Mouse (Mus musculus): ENCODE data around the gene Ccl5. TPM values are rescaled to one million over a fixed set of nuclear protein-coding genes. Genes with fewer than 3 reads are reported as not detected.

Ccl5 gene
- polyA plus RNA-seq, 1 experiment = 4.0 TPM

DNA sequence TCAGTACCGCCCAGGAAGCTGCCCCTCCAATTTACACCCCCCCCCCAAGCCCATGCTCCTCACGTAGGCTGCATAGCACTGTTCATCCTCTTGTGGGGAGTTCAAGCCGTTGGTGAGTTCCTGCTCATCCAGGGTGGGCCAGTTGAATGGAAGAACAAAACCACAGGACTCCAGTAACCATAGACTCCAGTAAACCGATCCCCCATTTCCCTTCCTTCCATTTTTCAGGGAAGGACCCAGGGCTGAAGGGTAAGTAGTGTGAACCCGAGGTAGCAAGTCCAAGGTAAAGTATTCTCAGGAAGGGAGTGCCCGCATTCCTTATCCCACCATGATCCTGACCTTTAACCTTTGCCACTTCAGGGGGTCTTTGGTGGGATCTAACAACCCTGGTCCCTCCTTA, 11.9 kb downstream of the Ccl5 start:
- H3K27ac ChIP-seq (replicated peaks; ENCODE audit: low read depth, low read length) = no peak overlapping the region
- H3K4me3 ChIP-seq (ENCODE audit: insufficient read depth, low read depth, low read length) = no peak overlapping the region
- no peaks in the 10 kb centered on the region for H3K4me1 ChIP-seq (ENCODE audit: control insufficient read depth, insufficient read depth, insufficient read length, low read length)

DNA sequence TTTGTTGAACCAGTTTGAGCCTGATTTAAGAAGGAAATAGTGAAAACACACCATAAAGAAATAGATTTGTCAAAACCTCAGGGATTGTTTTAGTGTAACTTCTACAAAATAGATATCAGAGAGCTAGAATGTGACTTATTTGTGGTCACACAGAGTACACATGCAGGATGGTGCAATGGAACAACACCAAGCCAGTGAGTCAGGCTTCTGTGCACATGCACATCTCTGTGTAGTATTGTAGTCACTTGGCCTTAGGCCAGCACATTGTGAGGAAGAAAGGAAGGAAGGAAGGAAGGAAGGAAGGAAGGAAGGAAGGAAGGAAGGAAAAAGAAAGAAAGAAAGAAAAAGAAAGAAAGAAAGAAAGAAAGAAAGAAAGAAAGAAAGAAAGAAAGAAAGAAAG, 13.2 kb downstream of the Ccl5 start:
- H3K27ac ChIP-seq (replicated peaks; ENCODE audit: low read depth, low read length) = no peak overlapping the region
- H3K4me1 ChIP-seq (ENCODE audit: control insufficient read depth, insufficient read depth, insufficient read length, low read length) = no peaks in the 10 kb centered on the region
- H3K4me3 ChIP-seq (ENCODE audit: insufficient read depth, low read depth, low read length) = no peak overlapping the region

DNA sequence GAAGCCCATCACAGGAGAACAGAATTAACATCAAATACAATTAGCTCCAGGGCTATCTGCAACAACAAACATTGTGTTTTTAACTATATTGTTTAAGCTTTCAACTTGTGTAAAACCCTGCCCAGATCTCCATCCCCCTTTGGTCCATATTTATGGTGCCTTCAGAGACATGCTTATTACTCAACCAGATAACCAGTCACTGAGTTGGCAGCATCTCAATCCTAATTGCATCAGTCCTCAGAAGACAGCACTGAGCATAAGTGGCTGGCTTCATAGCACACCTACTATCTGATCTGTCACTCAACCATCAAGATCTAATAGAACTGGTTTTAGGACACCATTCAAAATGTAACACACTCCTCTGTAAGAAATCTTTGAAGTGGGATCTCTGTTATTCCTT, 20.8 kb downstream of the Ccl5 start:
- H3K27ac ChIP-seq (replicated peaks; ENCODE audit: low read depth, low read length) = no peak overlapping the region
- H3K4me3 ChIP-seq (ENCODE audit: insufficient read depth, low read depth, low read length) = no peak overlapping the region
- H3K4me1 ChIP-seq (ENCODE audit: control insufficient read depth, insufficient read depth, insufficient read length, low read length) = no peaks in the 10 kb centered on the region

DNA sequence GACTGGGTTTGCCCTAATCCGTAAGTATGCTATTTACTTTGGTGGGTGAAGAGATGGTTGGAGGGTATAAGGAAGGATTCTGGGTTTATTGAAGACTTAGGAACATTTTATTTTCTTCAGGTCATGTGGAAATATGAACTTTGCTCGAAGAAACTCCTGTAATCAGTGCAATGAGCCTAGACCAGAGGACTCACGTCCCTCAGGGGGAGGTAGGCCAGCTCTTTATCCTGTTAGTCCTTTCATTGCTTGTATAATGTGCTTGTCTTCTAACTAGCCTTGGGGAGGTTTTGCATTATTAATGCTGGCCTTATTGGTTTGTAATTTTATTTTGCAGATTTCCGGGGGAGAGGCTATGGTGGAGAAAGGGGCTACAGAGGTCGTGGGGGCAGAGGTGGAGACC, 26.0 kb downstream of the Ccl5 start:
- Histone ChIP-seq H3K4me1 (ENCODE audit: control insufficient read depth, insufficient read depth, insufficient read length, low read length) (no peaks in the 10 kb centered on the region), H3K27ac (replicated peaks; ENCODE audit: low read depth, low read length) (no peak overlapping the region), H3K4me3 (ENCODE audit: insufficient read depth, low read depth, low read length) (no peak overlapping the region)

DNA sequence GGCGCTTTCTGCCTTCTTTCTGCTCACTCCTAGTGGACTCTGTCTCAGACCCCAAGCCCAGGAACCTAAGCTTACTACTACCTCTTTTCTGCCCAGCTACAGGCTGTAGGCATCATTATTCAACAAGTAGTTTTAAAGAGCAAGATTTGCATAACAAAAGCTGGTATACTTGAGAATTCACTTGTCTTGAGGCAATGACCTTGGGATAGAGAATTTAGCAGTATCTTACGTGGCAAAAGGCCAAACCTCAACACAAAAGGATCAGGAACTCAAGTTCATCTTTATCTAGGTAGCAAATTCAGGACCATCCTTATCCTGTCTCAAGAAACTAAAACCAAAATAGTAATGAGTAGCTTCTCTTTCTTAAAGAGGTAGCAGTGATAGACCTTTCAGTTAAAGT, 34.7 kb downstream of the Ccl5 start:
- Histone ChIP-seq H3K4me1 (ENCODE audit: control insufficient read depth, insufficient read depth, insufficient read length, low read length) (no peaks in the 10 kb centered on the region), H3K27ac (replicated peaks; ENCODE audit: low read depth, low read length) (no peak overlapping the region), H3K4me3 (ENCODE audit: insufficient read depth, low read depth, low read length) (no peak overlapping the region)

DNA sequence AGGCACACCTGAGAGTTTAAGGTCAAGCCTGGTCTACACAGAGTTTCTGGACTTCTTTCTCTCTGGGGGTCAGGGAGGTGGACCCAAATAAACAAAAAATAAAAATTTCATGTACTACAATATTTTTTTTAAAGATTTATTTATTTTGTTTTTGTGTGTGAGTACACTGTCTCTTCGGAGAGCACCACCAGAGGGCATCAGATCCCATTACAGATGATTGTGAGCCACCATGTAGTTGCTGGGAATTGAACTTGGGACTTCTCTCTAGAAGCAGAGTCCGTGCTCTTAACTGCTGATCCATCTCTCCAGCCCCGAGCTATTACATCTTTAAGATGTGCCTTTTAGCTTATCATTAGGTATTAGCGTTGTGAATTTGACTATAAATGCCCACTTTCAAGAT, 38.8 kb downstream of the Ccl5 start:
- Histone ChIP-seq H3K4me3 (ENCODE audit: insufficient read depth, low read depth, low read length) (no peak overlapping the region), H3K27ac (replicated peaks; ENCODE audit: low read depth, low read length) (no peak overlapping the region)

More for the DNA sequence above, 38.8 kb downstream of the Ccl5 start:
- H3K4me1 ChIP-seq (ENCODE audit: control insufficient read depth, insufficient read depth, insufficient read length, low read length) = no peaks in the 10 kb centered on the region

Other genes starting within 250 kb of the Ccl5 start
- gene Slfn14, start 243.8 kb downstream of the Ccl5 start, polyA plus RNA-seq (2012; ENCODE audit: insufficient read depth, insufficient read length, missing spikeins) = not detected in 2 replicates
- 21.0 and 26.5 TPM in 2 replicates for gene Ap2b1, start 231.5 kb downstream of the Ccl5 start, polyA plus RNA-seq (2012; ENCODE audit: insufficient read depth, insufficient read length, missing spikeins)
- gene Pex12, start 227.9 kb downstream of the Ccl5 start, polyA plus RNA-seq (2012; ENCODE audit: insufficient read depth, insufficient read length, missing spikeins) = 4.2 and 9.8 TPM in 2 replicates
- gene Rasl10b, start 121.4 kb downstream of the Ccl5 start, polyA plus RNA-seq (2012; ENCODE audit: insufficient read depth, insufficient read length, missing spikeins) = not detected in 2 replicates
- not detected in 2 replicates for gene Gas2l2, start 101.1 kb downstream of the Ccl5 start, polyA plus RNA-seq (2012; ENCODE audit: insufficient read depth, insufficient read length, missing spikeins)
- gene 1700020L24Rik, start 92.8 kb downstream of the Ccl5 start, polyA plus RNA-seq (2012; ENCODE audit: insufficient read depth, insufficient read length, missing spikeins) = 2.9 TPM in 1 of 2 replicates, not detected in the other
- gene Mmp28, start 67.4 kb downstream of the Ccl5 start, polyA plus RNA-seq (2012; ENCODE audit: insufficient read depth, insufficient read length, missing spikeins) = 5.4 and 6.6 TPM in 2 replicates
- 29.8 and 35.5 TPM in 2 replicates for gene Taf15, start 57.4 kb downstream of the Ccl5 start, polyA plus RNA-seq (2012; ENCODE audit: insufficient read depth, insufficient read length, missing spikeins)
- not detected in 2 replicates for gene Heatr9, start 8.3 kb downstream of the Ccl5 start, polyA plus RNA-seq (2012; ENCODE audit: insufficient read depth, insufficient read length, missing spikeins)
- 11.4 and 13.7 TPM in 2 replicates for gene Ccl9, start 48.1 kb upstream of the Ccl5 start, polyA plus RNA-seq (2012; ENCODE audit: insufficient read depth, insufficient read length, missing spikeins)
- gene Ccl6, start 62.6 kb upstream of the Ccl5 start, polyA plus RNA-seq (2012; ENCODE audit: insufficient read depth, insufficient read length, missing spikeins) = 21.1 and 56.5 TPM in 2 replicates
- gene Rpl9-ps1, start 115.1 kb upstream of the Ccl5 start, polyA plus RNA-seq (2012; ENCODE audit: insufficient read depth, insufficient read length, missing spikeins) = not detected in 2 replicates
- gene Ccl3, start 118.8 kb upstream of the Ccl5 start, polyA plus RNA-seq (2012; ENCODE audit: insufficient read depth, insufficient read length, missing spikeins) = 1.5 and 4.1 TPM in 2 replicates
- 3.8 TPM in 1 of 2 replicates, not detected in the other for gene Ccl4, start 132.1 kb upstream of the Ccl5 start, polyA plus RNA-seq (2012; ENCODE audit: insufficient read depth, insufficient read length, missing spikeins)
- 15.5 and 20.8 TPM in 2 replicates for gene Wfdc17, start 173.5 kb upstream of the Ccl5 start, polyA plus RNA-seq (2012; ENCODE audit: insufficient read depth, insufficient read length, missing spikeins)
- not detected in 2 replicates for gene Wfdc18, start 178.5 kb upstream of the Ccl5 start, polyA plus RNA-seq (2012; ENCODE audit: insufficient read depth, insufficient read length, missing spikeins)
- gene Wfdc21, start 216.4 kb upstream of the Ccl5 start, polyA plus RNA-seq (2012; ENCODE audit: insufficient read depth, insufficient read length, missing spikeins) = 5.5 and 18.4 TPM in 2 replicates
- 6.1 and 6.5 TPM in 2 replicates for gene Heatr6, start 223.2 kb upstream of the Ccl5 start, polyA plus RNA-seq (2012; ENCODE audit: insufficient read depth, insufficient read length, missing spikeins)

All from brown adipose tissue, adult 24 weeks (tissue).